In genomic region chr17:34003426-34003825, GRCm38 (mm10) we compare ENCODE assay signal across 8 mouse cellular contexts. TPM values are rescaled to one million over a fixed set of nuclear protein-coding genes. Genes with fewer than 3 reads are reported as not detected.
DNase-seq lines count a peak whose midpoint lies in the region; ATAC-seq and TF ChIP-seq lines count a peak whose summit lies in the region.

No protein-coding gene starts in this region.

- peak; percentile 21 to 40 for DNase-seq in cerebellum, adult 18-20 months
- peak; percentile 44 to 63 for DNase-seq in kidney, postnatal 25 days
- DNase-seq in kidney, adult 8-10 months = no peak
- DNase-seq in kidney, postnatal 4 days = peak; percentile 68
- DNase-seq in thymus, postnatal 25 days = peak; percentile 75

- peaks cover 7% of the 10 kb centered on the region for H3K27me3 ChIP-seq in ES-Bruce4 (ENCODE audit: control insufficient read depth, insufficient read depth, low read length, poor library complexity, severe bottlenecking)

- H3K9ac ChIP-seq in ES-Bruce4 (ENCODE audit: low read depth, poor library complexity, severe bottlenecking) = no peak overlapping the region

- peak; percentile 62 for TF ChIP-seq CTCF in ES-Bruce4 (IDR thresholded peaks at IDR 0.05; ENCODE audit: low read depth, low read length)

- no peak for TF ChIP-seq POLR2A in ES-Bruce4 (IDR thresholded peaks at IDR 0.05; ENCODE audit: insufficient read depth, low read length)

- no peak overlapping the region for H3K27ac ChIP-seq in ES-Bruce4 (ENCODE audit: insufficient read depth, low read length)

- no peak for TF ChIP-seq EP300 in ES-Bruce4 (IDR thresholded peaks at IDR 0.05; ENCODE audit: insufficient read depth, low read depth, low read length)

- no peak for ATAC-seq in cerebellum, adult (ENCODE audit: insufficient number of reproducible peaks, low FRiP score, low TSS enrichment)
- ATAC-seq in frontal cortex, adult (ENCODE audit: low TSS enrichment) = no peak

- no peak overlapping the region for H3K4me3 ChIP-seq in ES-Bruce4 (ENCODE audit: low read depth, low read length)

- H3K4me1 ChIP-seq in ES-Bruce4 (ENCODE audit: control insufficient read depth, insufficient read depth, low read length) = no peaks in the 10 kb centered on the region

- H3K36me3 ChIP-seq in ES-Bruce4 (ENCODE audit: control insufficient read depth, insufficient read depth, low read length, poor library complexity, severe bottlenecking) = no peaks in the 10 kb centered on the region

- 0 out of 2 replicates have a peak, but pooled peaks cover 2% of the 10 kb centered on the region for H3K9me3 ChIP-seq in ES-Bruce4 (replicated peaks; ENCODE audit: control insufficient read depth, insufficient read depth, low read length, poor library complexity, severe bottlenecking)

RNA-seq across cellular contexts. Expression of gene H2-K1, which starts 3.3 kb away (rescaled TPM):
- polyA plus RNA-seq in ES-Bruce4 (2011; ENCODE audit: insufficient read depth, insufficient read length, low read depth, missing spikeins) = 98.4 and 103 TPM in 2 replicates

RNA-seq across cellular contexts. Expression of gene Ring1, which starts 21.1 kb away (rescaled TPM):
- polyA plus RNA-seq in ES-Bruce4 (2011; ENCODE audit: insufficient read depth, insufficient read length, low read depth, missing spikeins) = 8.1 and 11.4 TPM in 2 replicates

RNA-seq across cellular contexts. Expression of gene H2-Ke6, which starts 24.4 kb away (rescaled TPM):
- 19.0 and 26.1 TPM in 2 replicates for polyA plus RNA-seq in ES-Bruce4 (2011; ENCODE audit: insufficient read depth, insufficient read length, low read depth, missing spikeins)

RNA-seq across cellular contexts. Expression of gene Slc39a7, which starts 28.1 kb away (rescaled TPM):
- 57.2 and 68.8 TPM in 2 replicates for polyA plus RNA-seq in ES-Bruce4 (2011; ENCODE audit: insufficient read depth, insufficient read length, low read depth, missing spikeins)

RNA-seq across cellular contexts. Expression of gene Rxrb, which starts 28.2 kb away (rescaled TPM):
- 37.7 and 38.2 TPM in 2 replicates for polyA plus RNA-seq in ES-Bruce4 (2011; ENCODE audit: insufficient read depth, insufficient read length, low read depth, missing spikeins)

Comparison
In these comparisons a context has a peak if more than half of its experiments do, and no peak if none do; other contexts are left out.
1. DNase-seq: peak in cerebellum, adult 18-20 months (2 of 2), kidney, postnatal 25 days (2 of 2), kidney, postnatal 4 days (2 of 2) and thymus, postnatal 25 days (single experiment); none in kidney, adult 8-10 months (0 of 2).